9 mouse cellular contexts compared by ENCODE assay signal in the genomic region with DNA sequence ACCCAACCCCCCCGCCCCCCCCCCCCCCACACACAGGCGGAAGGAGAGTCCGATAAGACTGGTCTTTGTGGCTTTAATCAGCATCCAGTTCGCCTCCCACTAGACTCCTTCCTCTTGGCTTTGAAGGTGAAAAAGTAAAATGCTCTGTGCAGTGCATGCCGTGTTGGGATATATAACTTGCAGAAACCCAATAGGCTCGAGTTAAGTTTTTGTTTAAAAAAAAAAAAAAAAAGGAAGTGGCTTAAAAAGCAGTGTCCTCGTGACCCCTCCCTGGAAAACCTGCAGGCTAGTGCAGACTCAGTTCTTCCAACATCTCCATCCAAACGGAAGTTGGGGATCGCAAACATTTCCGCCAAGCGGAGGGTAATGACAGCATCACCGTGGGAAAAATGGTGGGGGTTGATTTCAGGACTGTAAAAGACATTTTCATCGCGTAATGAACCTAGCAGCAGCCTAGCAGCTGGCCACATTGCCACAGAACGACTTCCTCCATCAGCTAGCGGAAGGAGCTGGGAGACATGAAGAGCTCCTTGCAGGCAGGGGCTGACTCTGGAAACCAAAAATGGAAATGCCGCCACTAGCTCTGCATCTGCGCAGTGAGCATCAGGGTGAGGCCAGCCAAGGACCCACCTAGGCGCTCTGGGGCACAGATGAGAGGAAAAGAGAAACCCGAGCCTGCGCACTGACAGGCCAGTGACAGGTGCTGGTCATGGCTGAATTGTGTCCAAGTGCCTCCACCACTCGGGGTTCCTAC. TPM values are rescaled to one million over a fixed set of nuclear protein-coding genes. Genes with fewer than 3 reads are reported as not detected.
A peak's percentile ranks its signal among the peaks of the same experiment; 100 is the strongest.
DNase-seq lines count a peak whose midpoint lies in the region; ATAC-seq and TF ChIP-seq lines count a peak whose summit lies in the region.
"Had no signal": no experiment of that assay in that cellular context is flagged by ENCODE, and none has a peak within 500 bp of the region (broad histone marks: within the 10 kb centered on the region; RNA-seq: fewer than 3 reads in every experiment).

No protein-coding gene starts in this region.

- H3K36me3 ChIP-seq in heart, embryonic 10.5 days, result no peaks in the 10 kb centered on the region
- H3K36me3 ChIP-seq in kidney, embryonic 16.5 days (ENCODE audit: insufficient read depth, low read length), result no peaks in the 10 kb centered on the region
- no peaks in the 10 kb centered on the region for H3K36me3 ChIP-seq in lung, embryonic 14.5 days (ENCODE audit: insufficient read depth)
- H3K36me3 ChIP-seq in spleen, adult 2 months (ENCODE audit: control insufficient read depth, insufficient read depth, low read length), result no peaks in the 10 kb centered on the region

- TF ChIP-seq POLR2A in spleen, adult 2 months (IDR thresholded peaks at IDR 0.05; ENCODE audit: low read depth, low read length), result no peak

- H3K27me3 ChIP-seq in heart, embryonic 10.5 days (ENCODE audit: insufficient read depth, poor library complexity, severe bottlenecking), result no peaks in the 10 kb centered on the region
- H3K27me3 ChIP-seq in kidney, embryonic 16.5 days (ENCODE audit: insufficient read depth, low read length), result no peaks in the 10 kb centered on the region
- no peaks in the 10 kb centered on the region for H3K27me3 ChIP-seq in lung, embryonic 14.5 days (ENCODE audit: insufficient read depth, low read length)
- no peaks in the 10 kb centered on the region for H3K27me3 ChIP-seq in spleen, adult 2 months (ENCODE audit: control insufficient read depth, insufficient read depth, low read length)

- WGBS in heart, embryonic 10.5 days, result 35% methylated on average over 22 of the region's 22 CpGs
- WGBS in kidney, embryonic 16.5 days, result 35% methylated on average over 22 of the region's 22 CpGs
- WGBS in lung, embryonic 14.5 days, result 28% methylated on average over 22 of the region's 22 CpGs
- WGBS in spleen, adult 2 months, result 1% methylated on average over 22 of the region's 22 CpGs

- peaks cover 44% of the 10 kb centered on the region for H3K4me1 ChIP-seq in heart, embryonic 10.5 days
- peaks cover 21% of the 10 kb centered on the region for H3K4me1 ChIP-seq in kidney, embryonic 16.5 days (ENCODE audit: insufficient read depth, low read length)
- no peaks in the 10 kb centered on the region; the same call in 1 of the 2 replicates for H3K4me1 ChIP-seq in lung, embryonic 14.5 days (ENCODE audit: insufficient read depth)
- H3K4me1 ChIP-seq in spleen, adult 2 months (ENCODE audit: control insufficient read depth, insufficient read depth, insufficient read length), result no peaks in the 10 kb centered on the region; the same call in 1 of the 2 replicates

- peak overlapping the region; percentile 48; the same call in 1 of the 2 replicates for H3K9ac ChIP-seq in kidney, embryonic 16.5 days (replicated peaks; ENCODE audit: low read length)
- H3K9ac ChIP-seq in lung, embryonic 14.5 days, result no peak overlapping the region

- H3K27ac ChIP-seq in heart, embryonic 10.5 days, result peak overlapping the region; percentile 78
- H3K27ac ChIP-seq in kidney, embryonic 16.5 days (ENCODE audit: low read length), result peak overlapping the region; percentile 61
- H3K27ac ChIP-seq in lung, embryonic 14.5 days (ENCODE audit: low read depth), result peak overlapping the region; percentile 38; the same call in 1 of the 2 replicates
- peak overlapping the region; percentile 49 for H3K27ac ChIP-seq in spleen, adult 2 months (ENCODE audit: insufficient read depth, low read length)

- ATAC-seq in kidney, embryonic 16.5 days (ENCODE audit: low FRiP score, low TSS enrichment), result peak; percentile 69
- ATAC-seq in lung, embryonic 14.5 days (ENCODE audit: insufficient read depth), result peak; percentile 61

- peak overlapping the region; percentile 46 for H3K4me2 ChIP-seq in kidney, embryonic 16.5 days (replicated peaks; ENCODE audit: low read depth, low read length)
- H3K4me2 ChIP-seq in lung, embryonic 14.5 days, result peak overlapping the region; percentile 51

- no peaks in the 10 kb centered on the region for H3K9me3 ChIP-seq in heart, embryonic 10.5 days
- no peaks in the 10 kb centered on the region for H3K9me3 ChIP-seq in kidney, embryonic 16.5 days (ENCODE audit: low read length)
- no peaks in the 10 kb centered on the region; the same call in 1 of the 2 replicates for H3K9me3 ChIP-seq in lung, embryonic 14.5 days (ENCODE audit: low read depth, low read length)

- peak overlapping the region; percentile 46 for H3K4me3 ChIP-seq in heart, embryonic 10.5 days
- H3K4me3 ChIP-seq in kidney, embryonic 16.5 days (ENCODE audit: low read length), result peak overlapping the region; percentile 10
- H3K4me3 ChIP-seq in lung, embryonic 14.5 days (ENCODE audit: low read depth, low read length), result peak overlapping the region; percentile 11; the same call in 1 of the 2 replicates
- H3K4me3 ChIP-seq in spleen, adult 2 months (ENCODE audit: extremely low read depth, insufficient read depth, insufficient read length), result peak overlapping the region; percentile 62

- TF ChIP-seq CTCF in lung, embryonic 14.5 days (IDR thresholded peaks at IDR 0.05; ENCODE audit: low read depth), result no peak
- no peak for TF ChIP-seq CTCF in spleen, adult 2 months (IDR thresholded peaks at IDR 0.05; ENCODE audit: extremely low read depth, insufficient read depth, insufficient read length, insufficient replicate concordance)

- peak; percentile 16 for DNase-seq in urinary bladder, postnatal 14 days (ENCODE audit: low spot score)
- no peak for DNase-seq in urinary bladder, postnatal 10 days (ENCODE audit: low spot score)
- peak; percentile 29 to 31 for DNase-seq in cerebellum, postnatal 14 days
- DNase-seq in heart, embryonic 10.5 days (ENCODE audit: low spot score), result peak; percentile 83
- DNase-seq in lung, embryonic 14.5 days, result peak; percentile 75
- DNase-seq in spleen, adult 2 months (ENCODE audit: low read depth in 1 of 2, low spot score in 2 of 2), result peak; percentile 41 to 65
- no peak for DNase-seq in ovary, postnatal 14 days (ENCODE audit: low spot score)

RNA-seq across cellular contexts. Expression of gene Anapc15-ps, which starts 4.3 kb away (rescaled TPM):
- not detected in 2 replicates for polyA plus RNA-seq in heart, embryonic 10.5 days (2016; fragmentation: Nextera tagmentation; extraction: Ambion mirVana)
- polyA plus RNA-seq in kidney, embryonic 16.5 days (2015; fragmentation: Nextera tagmentation; extraction: Ambion mirVana), result 1.8 TPM in 1 of 2 replicates, not detected in the other
- not detected in 2 replicates for polyA plus RNA-seq in lung, embryonic 14.5 days (2014; fragmentation: Nextera tagmentation; extraction: Ambion mirVana)
- not detected in 2 replicates for polyA plus RNA-seq in spleen, adult 2 months (2012; rRNA removed)
- polyA plus RNA-seq: gonadal fat pad, adult 2 months had no signal

Comparison
In these comparisons a context has a peak if more than half of its experiments do, and no peak if none do; other contexts are left out.
1. DNase-seq: peak in urinary bladder, postnatal 14 days (single experiment), cerebellum, postnatal 14 days (2 of 2), heart, embryonic 10.5 days (single experiment), lung, embryonic 14.5 days (single experiment) and spleen, adult 2 months (2 of 2); none in urinary bladder, postnatal 10 days (single experiment) and ovary, postnatal 14 days (single experiment).
2. H3K4me3 ChIP-seq: peak in every context shown above with its lines; median percentile 62 in spleen, adult 2 months; 46 in heart, embryonic 10.5 days; 11 in lung, embryonic 14.5 days; 10 in kidney, embryonic 16.5 days.
3. Peak in every context shown above with its lines, with median percentiles within 50 percentile points of each other: H3K27ac ChIP-seq.